ENCODE assay signal across 8 mouse cellular contexts in genomic region chr14:52020486-52021137, GRCm38 (mm10). TPM values are rescaled to one million over a fixed set of nuclear protein-coding genes. Genes with fewer than 3 reads are reported as not detected.
DNase-seq lines count a peak whose midpoint lies in the region; ATAC-seq lines count a peak whose summit lies in the region.

TSS of gene Zfp219 (minus strand) at chr14:52020733.

- DNase-seq in ZHBTc4 (ENCODE audit: low read depth, low spot score) = peak; percentile 90
- DNase-seq in cerebellum, postnatal 10 days = peak; percentile 69 to 73
- DNase-seq in frontal cortex, postnatal 36 days (ENCODE audit: low spot score in 2 of 2) = peak; percentile 72 to 76
- DNase-seq in layer of hippocampus, postnatal 36 days = peak in 1 of 2 experiments; percentile 55
- peak; percentile 77 for DNase-seq in lung, postnatal 14 days
- DNase-seq in right cerebral cortex, postnatal 10 days (ENCODE audit: low spot score in 2 of 2) = peak; percentile 75 to 88
- peak; percentile 64 for DNase-seq in urinary bladder, postnatal 25 days (ENCODE audit: low spot score)

- peak within 1 kb of the TSS; percentile 69 for H3K4me2 ChIP-seq in hindbrain, embryonic 13.5 days

- H3K4me1 ChIP-seq in hindbrain, embryonic 13.5 days (replicated peaks) = peaks cover 52% of the 10 kb centered on the region

- H3K27ac ChIP-seq in hindbrain, embryonic 13.5 days = peak within 1 kb of the TSS; percentile 99

- H3K27me3 ChIP-seq in hindbrain, embryonic 13.5 days = no peaks in the 10 kb centered on the region

- no peaks in the 10 kb centered on the region for H3K9me3 ChIP-seq in hindbrain, embryonic 13.5 days

- H3K9ac ChIP-seq in hindbrain, embryonic 13.5 days = peak within 1 kb of the TSS; percentile 94

- ATAC-seq in hindbrain, embryonic 13.5 days (ENCODE audit: low FRiP score) = peak; percentile 65

- peak within 1 kb of the TSS; percentile 69 for H3K4me3 ChIP-seq in hindbrain, embryonic 13.5 days

- WGBS in hindbrain, embryonic 13.5 days = 8% methylated on average over 15 of the region's 15 CpGs

- H3K36me3 ChIP-seq in hindbrain, embryonic 13.5 days = no peaks in the 10 kb centered on the region

RNA-seq across cellular contexts. Expression of gene Zfp219, which starts in this region (rescaled TPM):
- polyA plus RNA-seq in hindbrain, embryonic 13.5 days (2015; fragmentation: Nextera tagmentation; extraction: Ambion mirVana) = 30.5 and 33.1 TPM in 2 replicates
- total RNA-seq in layer of hippocampus, postnatal 36 days (2021) = 10 to 100 TPM; 42.5 to 44.4 TPM
